Mouse (Mus musculus): ENCODE data around the gene Mnt. TPM values are rescaled to one million over a fixed set of nuclear protein-coding genes. Genes with fewer than 3 reads are reported as not detected.

Mnt gene
- polyA plus RNA-seq, 1 experiment from 2014 or later: 6.9 TPM

- 23% methylated on average over 1 of the region's 1 CpGs for WGBS
- H3K9ac ChIP-seq: no peak overlapping the region
- peaks cover 29% of the 10 kb centered on the region for H3K36me3 ChIP-seq
- H3K9me3 ChIP-seq (replicated peaks): no peaks in the 10 kb centered on the region
- H3K4me3 ChIP-seq (replicated peaks): no peak overlapping the region
- no peaks in the 10 kb centered on the region for H3K27me3 ChIP-seq
- no peaks in the 10 kb centered on the region for H3K4me1 ChIP-seq
- H3K27ac ChIP-seq (replicated peaks): no peak overlapping the region
- no peak for ATAC-seq (ENCODE audit: insufficient number of reproducible peaks, low FRiP score, low TSS enrichment, low read depth)
- no peak overlapping the region for H3K4me2 ChIP-seq (replicated peaks)
Measured at GRCm38 (mm10) chr11:74821463-74821862, 9.3 kb upstream of the Mnt start.

- Histone ChIP-seq H3K4me2 (replicated peaks) (no peak overlapping the region), H3K9me3 (replicated peaks) (no peaks in the 10 kb centered on the region), H3K36me3 (peaks cover 15% of the 10 kb centered on the region; the same call in 1 of the 2 replicates), H3K27ac (replicated peaks) (no peak overlapping the region), H3K27me3 (no peaks in the 10 kb centered on the region), H3K9ac (no peak overlapping the region), H3K4me3 (replicated peaks) (no peak overlapping the region), H3K4me1 (peaks cover 3% of the 10 kb centered on the region)
- 82% methylated on average over 7 of the region's 7 CpGs for WGBS
- no peak for ATAC-seq (ENCODE audit: insufficient number of reproducible peaks, low FRiP score, low TSS enrichment, low read depth)
Measured at GRCm38 (mm10) chr11:74822746-74823440, 7.8 kb upstream of the Mnt start.

- Histone ChIP-seq H3K4me3 (replicated peaks) (no peak overlapping the region), H3K9ac (no peak overlapping the region), H3K27me3 (no peaks in the 10 kb centered on the region), H3K36me3 (no peaks in the 10 kb centered on the region), H3K9me3 (replicated peaks) (no peaks in the 10 kb centered on the region), H3K4me1 (peaks cover 14% of the 10 kb centered on the region), H3K27ac (replicated peaks) (no peak overlapping the region), H3K4me2 (replicated peaks) (no peak overlapping the region)
- no peak for ATAC-seq (ENCODE audit: insufficient number of reproducible peaks, low FRiP score, low TSS enrichment, low read depth)
- WGBS: 74% methylated on average over 7 of the region's 7 CpGs
Measured at GRCm38 (mm10) chr11:74826151-74826550, 4.6 kb upstream of the Mnt start.

GRCm38 (mm10) chr11:74826702-74827101 lies 4.0 kb upstream of the Mnt start:
- no peaks in the 10 kb centered on the region for H3K27me3 ChIP-seq
- H3K4me3 ChIP-seq (replicated peaks): no peak overlapping the region
- peaks cover 14% of the 10 kb centered on the region for H3K4me1 ChIP-seq
- H3K36me3 ChIP-seq: no peaks in the 10 kb centered on the region
- WGBS: 95% methylated on average over 5 of the region's 5 CpGs
- H3K27ac ChIP-seq (replicated peaks): no peak overlapping the region
- H3K4me2 ChIP-seq (replicated peaks): no peak overlapping the region
- H3K9ac ChIP-seq: no peak overlapping the region
- ATAC-seq (ENCODE audit: insufficient number of reproducible peaks, low FRiP score, low TSS enrichment, low read depth): no peak
- no peaks in the 10 kb centered on the region for H3K9me3 ChIP-seq (replicated peaks)

- ATAC-seq (ENCODE audit: insufficient number of reproducible peaks, low FRiP score, low TSS enrichment, low read depth): no peak
- WGBS: 63% methylated on average over 7 of the region's 7 CpGs
- no peak overlapping the region for H3K27ac ChIP-seq (replicated peaks)
- no peaks in the 10 kb centered on the region for H3K27me3 ChIP-seq
- H3K4me2 ChIP-seq (replicated peaks): no peak overlapping the region
- H3K4me3 ChIP-seq (replicated peaks): no peak overlapping the region
- no peaks in the 10 kb centered on the region for H3K9me3 ChIP-seq (replicated peaks)
- no peak overlapping the region for H3K9ac ChIP-seq
- no peaks in the 10 kb centered on the region for H3K36me3 ChIP-seq
- H3K4me1 ChIP-seq: peaks cover 19% of the 10 kb centered on the region
Measured at GRCm38 (mm10) chr11:74827791-74828403, 2.8 kb upstream of the Mnt start.

GRCm38 (mm10) chr11:74828404-74828931 lies 2.3 kb upstream of the Mnt start:
- Histone ChIP-seq H3K9ac (no peak overlapping the region), H3K4me1 (peaks cover 25% of the 10 kb centered on the region), H3K9me3 (replicated peaks) (no peaks in the 10 kb centered on the region), H3K4me2 (replicated peaks) (no peak overlapping the region), H3K4me3 (replicated peaks) (no peak overlapping the region), H3K36me3 (no peaks in the 10 kb centered on the region), H3K27me3 (no peaks in the 10 kb centered on the region), H3K27ac (replicated peaks) (no peak overlapping the region)
- WGBS: 23% methylated on average over 2 of the region's 2 CpGs
- ATAC-seq (ENCODE audit: insufficient number of reproducible peaks, low FRiP score, low TSS enrichment, low read depth): no peak

- WGBS: 16% methylated on average over 11 of the region's 11 CpGs
Measured at GRCm38 (mm10) chr11:74828965-74829550, 1.7 kb upstream of the Mnt start.

GRCm38 (mm10) chr11:74829812-74830211 lies 908 bp upstream of the Mnt start:
- H3K9ac ChIP-seq: no peak overlapping the region; the same call in 1 of the 2 replicates
- H3K9me3 ChIP-seq (replicated peaks): no peaks in the 10 kb centered on the region
- H3K4me3 ChIP-seq (replicated peaks): peak overlapping the region; percentile 96
- peak overlapping the region; percentile 85 for H3K4me2 ChIP-seq (replicated peaks)
- ATAC-seq (ENCODE audit: insufficient number of reproducible peaks, low FRiP score, low TSS enrichment, low read depth): peak; percentile 27; the same call in 1 of the 2 replicates
- H3K4me1 ChIP-seq: peaks cover 38% of the 10 kb centered on the region
- H3K27ac ChIP-seq (replicated peaks): peak overlapping the region; percentile 97
- H3K36me3 ChIP-seq: no peaks in the 10 kb centered on the region
- under 1% methylated on average over 20 of the region's 20 CpGs for WGBS
- H3K27me3 ChIP-seq: no peaks in the 10 kb centered on the region

More at GRCm38 (mm10) chr11:74828965-74829550, 1.7 kb upstream of the Mnt start:
- Histone ChIP-seq H3K9me3 (replicated peaks) (no peaks in the 10 kb centered on the region), H3K27me3 (no peaks in the 10 kb centered on the region), H3K4me2 (replicated peaks) (peak overlapping the region; percentile 85), H3K36me3 (no peaks in the 10 kb centered on the region), H3K27ac (replicated peaks) (peak overlapping the region; percentile 97; the same call in 1 of the 2 replicates), H3K4me3 (replicated peaks) (peak overlapping the region; percentile 96), H3K4me1 (peaks cover 31% of the 10 kb centered on the region), H3K9ac (no peak overlapping the region)
- no peak for ATAC-seq (ENCODE audit: insufficient number of reproducible peaks, low FRiP score, low TSS enrichment, low read depth)

GRCm38 (mm10) chr11:74831191-74831605 lies 478 bp downstream of the Mnt start:
- H3K4me1 ChIP-seq: peaks cover 47% of the 10 kb centered on the region

GRCm38 (mm10) chr11:74831606-74832451 lies 1.1 kb downstream of the Mnt start:
- WGBS: under 1% methylated on average over 61 of the region's 61 CpGs
- no peaks in the 10 kb centered on the region for H3K27me3 ChIP-seq

More at GRCm38 (mm10) chr11:74831191-74831605, 478 bp downstream of the Mnt start:
- peak overlapping the region; percentile 97 for H3K27ac ChIP-seq (replicated peaks)
- H3K4me2 ChIP-seq (replicated peaks): peak overlapping the region; percentile 85
- WGBS: under 1% methylated on average over 35 of the region's 35 CpGs
- no peak for ATAC-seq (ENCODE audit: insufficient number of reproducible peaks, low FRiP score, low TSS enrichment, low read depth)
- H3K27me3 ChIP-seq: no peaks in the 10 kb centered on the region
- H3K9ac ChIP-seq: peak overlapping the region; percentile 75
- H3K36me3 ChIP-seq: no peaks in the 10 kb centered on the region
- no peaks in the 10 kb centered on the region for H3K9me3 ChIP-seq (replicated peaks)
- peak overlapping the region; percentile 96 for H3K4me3 ChIP-seq (replicated peaks)

More at GRCm38 (mm10) chr11:74831606-74832451, 1.1 kb downstream of the Mnt start:
- Histone ChIP-seq H3K9me3 (replicated peaks) (no peaks in the 10 kb centered on the region), H3K4me2 (replicated peaks) (peak overlapping the region; percentile 85), H3K4me3 (replicated peaks) (peak overlapping the region; percentile 96), H3K9ac (peak overlapping the region; percentile 75), H3K36me3 (no peaks in the 10 kb centered on the region), H3K4me1 (peaks cover 54% of the 10 kb centered on the region), H3K27ac (replicated peaks) (peak overlapping the region; percentile 97)
- peak; percentile 83 for ATAC-seq (ENCODE audit: insufficient number of reproducible peaks, low FRiP score, low TSS enrichment, low read depth)
